Mouse (Mus musculus): ENCODE data around the gene Ube2s.

The Ube2s gene

DNA sequence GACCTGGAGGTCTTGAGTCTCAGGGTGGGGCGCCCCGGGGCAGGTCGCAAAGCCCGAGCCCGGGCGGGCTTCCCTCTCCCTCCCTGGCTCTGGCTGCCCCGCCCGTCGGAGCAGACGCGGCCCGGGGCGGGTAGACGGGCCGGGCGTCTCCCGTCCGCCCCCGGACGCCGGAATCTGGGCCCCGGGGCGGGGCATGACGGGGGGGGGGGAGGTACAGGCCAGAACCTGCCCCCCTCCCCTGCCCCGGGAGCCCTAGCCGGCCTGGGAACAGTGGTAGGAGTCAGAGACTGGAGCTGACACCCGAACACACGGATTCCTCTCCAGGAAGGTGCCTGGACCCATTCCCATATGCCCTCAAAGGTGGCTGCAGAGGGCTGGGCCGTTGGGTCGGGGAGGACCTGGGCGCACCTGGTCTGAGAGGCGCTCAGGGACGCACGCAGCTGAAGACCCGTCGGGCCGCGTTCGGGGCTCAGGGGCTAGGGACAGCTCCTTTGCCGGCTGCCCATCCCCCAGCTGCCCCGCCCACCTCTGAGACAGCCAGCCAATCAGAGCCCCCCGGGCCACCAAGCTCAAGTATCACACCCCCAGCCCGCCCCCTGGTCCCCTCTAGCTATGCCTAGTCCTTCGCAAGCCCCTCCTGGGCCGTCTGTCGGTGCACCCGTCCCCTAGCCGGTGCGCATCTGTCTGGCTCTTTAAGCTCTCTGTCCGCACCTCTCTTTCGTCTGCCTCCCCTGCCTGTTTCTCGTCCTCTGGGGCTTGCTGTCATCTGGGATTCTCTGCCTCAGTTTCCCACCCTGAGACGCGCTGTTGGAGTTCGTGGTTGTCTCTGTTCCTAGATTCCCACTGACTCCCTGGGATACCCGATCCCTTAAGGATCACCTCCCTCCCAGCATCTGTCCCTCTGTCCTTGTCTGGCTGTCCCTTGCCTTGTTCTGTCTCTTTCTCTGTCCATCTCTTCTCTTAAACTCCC, 35.2 kb downstream of the Ube2s start:
- no peak for DNase-seq (ENCODE audit: low spot score)

- DNase-seq (ENCODE audit: low spot score), result no peak
Observed at GRCm38 (mm10) chr7:4776131-4776530, 36.3 kb downstream of the Ube2s start.

DNA sequence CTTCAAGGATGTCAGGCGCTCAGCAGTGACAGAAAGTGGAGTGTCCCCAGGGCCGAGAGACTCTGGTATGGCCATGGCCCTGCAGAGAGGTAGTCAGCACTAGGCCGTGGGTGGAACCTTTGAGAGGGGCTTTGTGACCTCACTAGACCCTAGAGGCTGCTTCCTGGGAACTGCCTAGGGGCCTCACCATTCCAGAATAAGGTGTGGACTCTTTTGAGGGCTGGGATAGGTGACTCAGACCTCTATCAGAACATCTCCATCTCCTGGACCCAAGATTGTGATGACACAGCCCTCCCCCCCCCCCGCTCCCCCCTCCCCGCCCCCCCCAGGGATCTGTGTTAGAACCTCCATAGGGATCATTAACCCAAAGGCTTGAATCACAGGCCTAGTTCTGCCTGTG, 41.2 kb downstream of the Ube2s start, which contains the start of gene Fam71e2:
TSS of gene Fam71e2 (minus strand) at position 101 of the 400 bp plus-strand sequence.
- no peak for DNase-seq (ENCODE audit: low spot score)

GRCm38 (mm10) chr7:4764946-4765710, 47.3 kb downstream of the Ube2s start:
- DNase-seq (ENCODE audit: low spot score), result no peak

- DNase-seq (ENCODE audit: low spot score), result no peak
Observed at GRCm38 (mm10) chr7:4759670-4760069, 52.7 kb downstream of the Ube2s start.

GRCm38 (mm10) chr7:4752821-4753570, 59.4 kb downstream of the Ube2s start, which contains the start of gene Cox6b2:
TSS of gene Cox6b2 (minus strand) at chr7:4753094.
- DNase-seq (ENCODE audit: low spot score), result peak; percentile 62

GRCm38 (mm10) chr7:4751971-4752820, 60.2 kb downstream of the Ube2s start:
- peak; percentile 25 for DNase-seq (ENCODE audit: low spot score)

DNA sequence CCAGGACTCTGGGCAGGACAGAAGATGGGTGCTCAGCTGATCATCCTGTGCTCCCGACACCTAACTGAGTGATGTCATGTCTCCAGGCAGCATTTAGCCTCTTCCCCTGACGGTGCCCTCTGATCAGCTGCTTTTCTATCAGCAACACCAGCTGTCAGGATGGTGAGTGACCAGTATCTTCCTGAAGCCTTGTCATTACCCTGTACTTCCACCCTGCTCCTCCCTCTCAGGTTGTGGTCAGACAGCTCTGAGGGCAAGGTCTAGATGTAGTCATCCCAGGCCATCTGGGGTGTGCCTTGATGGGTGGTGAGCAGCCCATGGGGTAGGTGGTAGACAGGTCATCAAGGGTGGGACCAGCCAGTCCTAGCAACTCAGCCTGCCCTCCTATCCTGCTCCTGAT, 63.2 kb downstream of the Ube2s start:
- DNase-seq (ENCODE audit: low spot score), result no peak

DNA sequence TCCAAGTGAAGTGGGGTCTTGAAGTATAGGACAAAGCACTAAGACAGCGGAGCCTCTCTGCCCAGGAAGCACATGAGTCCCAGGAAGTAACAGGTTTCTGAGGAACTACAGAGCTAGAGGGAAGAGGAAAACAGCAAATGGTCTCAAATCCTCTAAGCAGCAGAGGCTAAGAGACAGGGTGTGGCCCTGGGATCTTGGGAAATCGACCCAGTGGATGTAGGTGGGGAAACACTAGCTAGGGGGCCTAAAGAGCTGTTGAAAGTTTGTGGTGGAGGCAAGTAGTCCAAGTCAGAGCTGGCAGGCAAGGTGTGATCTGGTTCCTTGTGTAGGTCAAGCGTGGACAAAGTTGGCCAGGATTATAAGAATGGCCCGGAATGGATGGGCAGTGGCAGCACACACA, 64.1 kb downstream of the Ube2s start:
- no peak for DNase-seq (ENCODE audit: low spot score)

- no peak for DNase-seq (ENCODE audit: low spot score)
Observed at GRCm38 (mm10) chr7:4747156-4747899, 65.1 kb downstream of the Ube2s start.

GRCm38 (mm10) chr7:4746326-4746980, 65.9 kb downstream of the Ube2s start:
- no peak for DNase-seq (ENCODE audit: low spot score)

DNA sequence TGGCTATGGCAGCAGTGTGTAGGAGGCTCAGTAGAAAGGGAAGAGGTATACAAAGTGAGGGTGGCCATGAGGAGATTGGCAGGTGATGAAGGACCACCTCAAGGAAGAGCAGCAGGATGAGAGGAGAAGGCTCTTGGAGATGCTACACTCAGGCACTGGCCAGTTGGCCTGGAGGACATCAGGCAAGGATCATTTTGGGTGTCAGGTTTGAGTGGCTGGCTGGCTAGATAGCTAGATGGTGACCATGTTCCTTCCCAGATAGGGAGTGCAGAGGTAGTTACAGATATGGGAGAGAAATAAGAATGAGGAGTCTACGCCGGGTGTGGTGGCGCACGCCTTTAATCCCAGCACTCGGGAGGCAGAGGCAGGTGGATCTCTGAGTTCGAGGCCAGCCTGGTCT, 67.5 kb downstream of the Ube2s start:
- DNase-seq (ENCODE audit: low spot score), result no peak

Measured in ovary, postnatal 10 days (tissue).